Mouse (Mus musculus): ENCODE measurements around the gene Nek1. TPM values are rescaled to one million over a fixed set of nuclear protein-coding genes. Genes with fewer than 3 reads are reported as not detected.
A peak's percentile ranks its signal among the peaks of the same experiment; 100 is the strongest.
"Not testable (repeated sequence)": the region's sequence is repeated elsewhere in the genome, so short reads cannot be mapped to it uniquely, and the experiment has no call there.

Gene Nek1
- polyA plus RNA-seq, 1 experiment: 4.7 TPM

- not testable (repeated sequence) for DNase-seq (ENCODE audit: low read depth)
Measured at GRCm38 (mm10) chr8:60984260-60985010, 8.6 kb upstream of the Nek1 start.

- DNase-seq (ENCODE audit: low read depth): peak; percentile 47
Measured at GRCm38 (mm10) chr8:60992561-60992909, 460 bp upstream of the Nek1 start.

DNA sequence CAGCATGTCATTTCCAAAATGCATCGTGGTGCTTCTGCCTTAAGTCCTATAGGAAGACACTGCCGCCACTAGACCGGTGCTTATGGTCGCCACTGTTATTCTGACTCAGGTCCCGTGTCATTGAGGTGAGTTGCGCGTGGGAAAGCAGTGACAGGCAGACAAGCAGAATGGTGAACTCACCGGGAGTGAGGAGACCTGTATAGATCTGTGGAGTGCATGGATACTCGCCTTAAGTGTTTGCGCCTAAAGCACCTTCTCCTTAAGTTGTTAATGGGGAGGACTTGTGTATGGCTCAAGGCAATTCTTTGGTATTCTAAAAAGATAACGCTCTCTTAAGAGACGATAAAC is 618 bp downstream of the Nek1 start:
- DNase-seq (ENCODE audit: low read depth): no peak

GRCm38 (mm10) chr8:60996468-60996867 is 3.5 kb downstream of the Nek1 start:
- no peak for DNase-seq (ENCODE audit: low read depth)

GRCm38 (mm10) chr8:61041951-61042350 is 49.0 kb downstream of the Nek1 start:
- DNase-seq (ENCODE audit: low read depth): no peak

DNA sequence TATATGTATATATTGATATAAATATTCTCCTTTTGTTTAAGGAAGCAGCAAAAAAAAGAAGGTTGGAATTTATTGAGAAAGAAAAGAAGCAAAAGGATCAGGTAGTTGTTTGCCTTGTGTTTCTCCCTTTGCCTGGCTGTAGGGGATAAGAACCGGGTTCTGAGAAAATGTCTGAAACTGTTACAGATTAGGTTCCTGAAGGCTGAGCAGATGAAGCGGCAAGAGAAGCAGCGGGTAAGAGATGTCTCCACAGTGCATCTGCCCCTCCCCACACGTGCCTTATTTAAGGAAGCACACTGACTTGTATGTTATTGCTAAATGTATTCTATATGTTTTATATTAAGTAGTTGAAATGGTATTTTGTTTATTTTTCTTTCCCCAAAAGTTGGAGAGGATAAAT is 50.9 kb downstream of the Nek1 start:
- DNase-seq (ENCODE audit: low read depth): no peak

GRCm38 (mm10) chr8:61046816-61047215 is 53.8 kb downstream of the Nek1 start:
- no peak for DNase-seq (ENCODE audit: low read depth)

DNA sequence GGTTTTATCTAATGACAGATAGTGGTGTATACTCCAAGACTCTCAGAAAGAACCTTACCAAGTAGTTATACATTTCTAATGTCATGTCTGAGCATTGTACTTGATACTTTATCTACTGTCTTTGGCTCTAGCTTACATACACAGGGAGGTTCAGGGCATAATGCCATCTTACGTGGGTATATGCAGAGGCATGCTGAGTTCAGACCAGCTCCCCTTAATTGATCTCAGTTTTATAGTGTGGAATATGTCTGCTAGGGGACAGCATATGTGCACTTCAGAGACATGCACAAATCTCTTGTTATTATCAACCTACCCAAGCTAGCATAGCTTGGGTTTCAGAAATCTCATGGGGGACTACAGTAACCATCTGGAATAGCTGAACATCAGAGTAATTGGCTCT is 60.0 kb downstream of the Nek1 start:
- no peak for DNase-seq (ENCODE audit: low read depth)

DNA sequence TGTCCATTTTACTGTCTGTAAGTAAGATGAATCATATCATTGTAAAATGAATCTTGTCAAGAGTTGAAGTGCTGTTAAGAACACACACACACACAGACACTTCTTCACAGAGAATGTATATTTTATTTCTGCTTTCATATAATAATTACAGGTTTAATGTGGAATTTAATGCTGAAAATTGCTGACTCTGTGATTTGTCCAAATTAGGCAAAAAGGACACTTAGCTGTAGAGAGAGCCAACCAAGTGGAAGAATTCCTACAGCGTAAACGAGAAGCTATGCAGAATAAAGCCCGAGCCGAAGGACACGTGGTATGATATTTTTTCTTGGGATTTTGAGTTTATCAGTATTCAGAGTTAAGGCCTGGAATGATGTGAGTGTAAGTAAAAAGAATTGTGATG is 61.3 kb downstream of the Nek1 start:
- no peak for DNase-seq (ENCODE audit: low read depth)

- no peak for DNase-seq (ENCODE audit: low read depth)
Measured at GRCm38 (mm10) chr8:61056997-61057396, 64.0 kb downstream of the Nek1 start.

DNA sequence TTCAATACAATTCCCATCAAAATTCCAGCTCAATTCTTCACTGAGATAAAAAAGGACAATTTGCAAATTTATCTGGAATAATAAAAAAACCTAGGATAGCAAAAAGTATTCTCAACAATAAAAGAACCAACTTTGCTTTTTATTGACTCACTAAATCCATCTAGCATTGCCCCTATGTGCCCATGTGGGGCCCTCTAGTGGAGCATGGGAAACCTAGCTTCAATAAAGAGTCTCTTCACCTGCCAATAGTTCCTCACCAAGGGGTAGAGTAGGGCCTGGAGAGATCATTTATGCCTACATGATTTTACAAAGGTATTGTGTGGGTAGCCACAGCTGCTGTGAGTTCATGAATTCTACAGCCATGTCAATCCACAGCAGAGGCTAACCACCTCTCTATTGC is 66.1 kb downstream of the Nek1 start:
- no peak for DNase-seq (ENCODE audit: low read depth)

DNA sequence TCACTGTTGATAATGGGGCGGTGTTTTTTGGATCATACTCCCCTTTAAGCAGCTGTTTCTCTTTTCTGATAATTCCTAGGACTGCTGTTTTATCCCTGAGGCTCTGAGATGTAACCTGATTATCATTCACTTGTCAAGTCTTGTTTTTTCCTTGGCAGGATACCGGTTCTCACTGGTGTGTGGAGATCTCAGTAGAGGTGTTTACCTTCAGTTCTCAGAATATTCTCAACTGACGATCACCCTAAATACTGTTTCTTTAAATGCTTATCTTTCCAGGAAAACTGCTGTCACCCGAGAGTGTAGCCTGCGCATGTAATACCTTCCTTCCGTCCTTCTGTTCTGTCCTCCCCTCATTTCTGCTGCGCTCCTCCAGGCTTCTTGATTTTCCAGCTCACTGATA is 67.4 kb downstream of the Nek1 start:
- DNase-seq (ENCODE audit: low read depth): no peak

DNA sequence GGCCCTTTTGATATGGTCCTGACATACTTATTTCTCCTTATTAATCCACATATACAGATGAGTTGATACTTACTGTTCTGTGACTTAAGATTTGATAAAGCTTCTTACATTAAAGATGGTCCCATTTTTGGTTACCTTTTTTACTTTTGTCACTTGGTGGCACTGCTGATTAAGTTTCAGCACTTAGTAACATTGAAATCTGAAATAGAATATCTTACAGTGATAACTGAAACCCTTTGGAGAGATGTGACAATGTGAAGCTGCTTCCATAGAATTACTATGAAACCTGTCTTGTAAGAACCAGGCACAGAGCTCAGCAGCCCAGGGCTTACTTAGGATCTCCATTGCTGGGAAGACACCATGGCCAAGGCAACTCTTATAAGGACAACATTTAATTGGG is 82.1 kb downstream of the Nek1 start:
- no peak for DNase-seq (ENCODE audit: low read depth)

- DNase-seq (ENCODE audit: low read depth): no peak
Measured at GRCm38 (mm10) chr8:61110496-61110895, 117.5 kb downstream of the Nek1 start.

- no peak for DNase-seq (ENCODE audit: low read depth)
Measured at GRCm38 (mm10) chr8:61111940-61112339, 118.9 kb downstream of the Nek1 start.

- no peak for DNase-seq (ENCODE audit: low read depth)
Measured at GRCm38 (mm10) chr8:61121631-61122030, 128.6 kb downstream of the Nek1 start.

DNA sequence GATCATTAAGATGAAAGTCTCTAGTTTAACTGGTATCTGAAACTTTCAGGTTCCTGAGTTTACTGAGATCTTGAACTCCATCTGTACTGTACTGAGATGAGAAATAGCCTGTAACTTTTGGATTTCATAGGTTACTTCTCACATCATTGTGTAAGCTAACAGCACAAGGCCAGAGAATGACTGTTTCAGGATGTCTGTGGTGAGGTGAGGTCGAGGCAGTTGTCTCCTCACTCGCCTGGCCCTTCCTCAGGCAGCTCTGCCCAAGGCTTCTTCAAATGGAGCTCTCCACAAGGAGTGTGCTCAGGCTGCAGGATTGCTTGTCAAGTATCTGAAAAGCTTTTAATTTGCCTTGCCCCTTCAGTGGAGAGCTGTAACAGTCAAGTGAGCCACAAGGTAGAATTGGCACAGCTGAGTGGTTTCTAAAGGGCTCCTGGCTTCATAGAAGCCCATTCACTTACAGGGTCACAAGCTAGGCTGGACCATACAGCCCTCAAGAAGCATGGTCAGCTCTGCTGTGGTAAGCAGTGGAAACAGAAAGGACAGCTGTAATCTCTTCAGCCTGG is 134.4 kb downstream of the Nek1 start:
- DNase-seq (ENCODE audit: low read depth): no peak

- DNase-seq (ENCODE audit: low read depth): peak; percentile 77
Measured at GRCm38 (mm10) chr8:61132561-61133134, 139.7 kb downstream of the Nek1 start.

DNA sequence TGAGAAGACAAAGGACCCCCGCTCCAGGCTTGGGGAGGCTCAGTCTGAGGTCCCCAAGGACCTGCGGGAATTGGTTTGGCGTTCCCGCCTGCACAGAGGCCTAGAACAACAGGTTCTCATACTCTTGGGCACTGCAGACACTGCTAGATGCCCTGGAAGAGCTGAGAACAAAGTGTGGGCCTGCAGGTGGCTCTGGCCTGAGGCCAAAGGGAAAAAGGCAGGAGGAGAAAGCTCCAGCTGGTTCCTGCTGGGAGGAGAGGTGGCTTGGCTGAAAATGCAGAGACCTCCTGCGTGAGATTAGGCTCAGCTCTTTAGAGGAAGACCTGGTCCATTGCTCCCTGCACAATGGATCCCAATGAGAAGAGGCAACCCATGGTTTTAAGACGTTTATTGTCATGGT is 148.9 kb downstream of the Nek1 start:
- no peak for DNase-seq (ENCODE audit: low read depth)

GRCm38 (mm10) chr8:61142302-61142701 is 149.3 kb downstream of the Nek1 start:
- no peak for DNase-seq (ENCODE audit: low read depth)

- no peak for DNase-seq (ENCODE audit: low read depth)
Measured at GRCm38 (mm10) chr8:61142845-61143244, 149.8 kb downstream of the Nek1 start.

DNA sequence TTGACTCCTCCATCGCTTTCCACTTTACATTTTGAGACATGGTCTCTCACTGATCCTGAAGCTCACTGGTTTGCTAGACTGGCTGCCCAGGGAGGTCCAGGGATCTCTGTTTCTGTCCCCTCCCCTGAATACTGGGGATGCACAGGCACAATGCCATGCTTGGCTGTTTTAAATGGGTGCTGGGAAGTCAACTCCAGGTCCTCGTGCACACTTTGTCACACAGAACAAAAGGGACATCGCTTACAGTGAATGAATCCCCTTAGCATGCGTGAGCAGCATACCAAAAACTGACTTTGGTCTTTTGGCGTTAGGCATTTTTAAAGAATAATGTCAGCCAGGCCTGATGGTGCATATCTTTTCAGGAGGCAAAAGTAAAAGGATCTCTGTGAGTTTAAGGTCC is 155.7 kb downstream of the Nek1 start:
- no peak for DNase-seq (ENCODE audit: low read depth)

- no peak for DNase-seq (ENCODE audit: low read depth)
Measured at GRCm38 (mm10) chr8:61150596-61150995, 157.6 kb downstream of the Nek1 start.

DNA sequence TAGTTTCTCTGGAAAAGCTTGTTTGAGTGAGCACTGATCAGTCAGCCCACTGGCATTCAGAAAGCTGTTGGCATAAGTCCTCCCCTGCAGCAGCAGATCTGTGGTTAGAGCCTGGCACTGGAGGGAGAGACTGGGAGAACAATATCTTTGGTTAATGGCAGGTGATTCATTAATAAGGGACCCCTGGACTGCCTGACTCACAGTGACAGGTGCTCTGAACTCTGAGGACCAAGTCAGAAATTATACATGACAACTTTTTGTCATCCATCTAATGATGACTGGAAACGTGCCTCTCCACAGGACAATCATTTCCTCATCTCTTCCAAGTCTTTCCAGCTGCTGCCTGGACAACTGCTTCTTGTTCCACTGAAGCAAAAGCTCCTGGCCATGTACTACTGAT is 163.4 kb downstream of the Nek1 start:
- no peak for DNase-seq (ENCODE audit: low read depth)

All from gonadal fat pad, adult 2 months (tissue).